ENCODE assay signal across 8 mouse cellular contexts in the genomic region with DNA sequence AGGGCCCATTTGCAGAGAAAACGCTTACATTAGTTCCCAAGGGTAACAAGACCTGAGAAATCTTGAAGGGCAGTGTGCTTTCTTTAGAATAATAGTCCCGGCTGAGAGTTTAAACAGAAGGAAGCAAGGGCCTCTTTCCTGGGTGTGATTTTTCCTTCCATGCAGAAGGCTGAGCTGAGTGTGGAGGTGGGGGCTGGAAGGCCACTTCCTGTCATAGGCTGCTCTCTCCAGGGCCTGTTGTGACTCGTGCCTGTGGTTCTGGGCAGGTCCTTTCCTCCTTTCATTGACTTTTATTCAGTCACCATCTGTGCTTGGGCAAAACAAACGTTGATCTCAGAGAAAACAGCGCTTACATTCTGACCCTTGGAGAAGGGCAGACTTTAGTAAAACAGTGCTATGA. TPM values are rescaled to one million over a fixed set of nuclear protein-coding genes. Genes with fewer than 3 reads are reported as not detected.
DNase-seq lines count a peak whose midpoint lies in the region; ATAC-seq lines count a peak whose summit lies in the region.

No protein-coding gene starts in this region.

- peaks cover 33% of the 10 kb centered on the region for H3K27me3 ChIP-seq in forebrain, embryonic 10.5 days (ENCODE audit: poor library complexity, severe bottlenecking)
- peaks cover 20% of the 10 kb centered on the region for H3K27me3 ChIP-seq in forebrain, embryonic 12.5 days
- peaks cover 8% of the 10 kb centered on the region; the same call in 1 of the 2 replicates for H3K27me3 ChIP-seq in midbrain, embryonic 13.5 days

- DNase-seq in forebrain, embryonic 10.5 days (ENCODE audit: extremely low spot score, low spot score): no peak
- DNase-seq in adrenal gland, postnatal 10 days: peak; percentile 5
- DNase-seq in heart, postnatal 25 days (ENCODE audit: low spot score): peak; percentile 34
- peak; percentile 34 to 45 for DNase-seq in kidney, postnatal 36 days
- DNase-seq in right cerebral cortex, postnatal 4 days: no peak
- DNase-seq in retina, embryonic 14.5 days (ENCODE audit: low spot score): no peak

- WGBS in forebrain, embryonic 10.5 days: 55% methylated on average over 5 of the region's 5 CpGs
- WGBS in forebrain, embryonic 12.5 days: 62% methylated on average over 5 of the region's 5 CpGs
- WGBS in midbrain, embryonic 13.5 days: 43% methylated on average over 5 of the region's 5 CpGs

- intact Hi-C loops in heart, postnatal 25 days (cut with DNase I): loop anchor here (1.0 to 5.0 kb wide), 2 partner anchors 25 to 55 kb away; no protein-coding TSS in a partner anchor

- no peaks in the 10 kb centered on the region for H3K9me3 ChIP-seq in forebrain, embryonic 10.5 days
- no peaks in the 10 kb centered on the region for H3K9me3 ChIP-seq in forebrain, embryonic 12.5 days
- H3K9me3 ChIP-seq in midbrain, embryonic 13.5 days: no peaks in the 10 kb centered on the region

- peak overlapping the region; percentile 67; the same call in 1 of the 2 replicates for H3K4me3 ChIP-seq in forebrain, embryonic 10.5 days
- H3K4me3 ChIP-seq in forebrain, embryonic 12.5 days (replicated peaks): no peak overlapping the region
- no peak overlapping the region for H3K4me3 ChIP-seq in midbrain, embryonic 13.5 days (replicated peaks)

- H3K9ac ChIP-seq in forebrain, embryonic 12.5 days: no peak overlapping the region
- H3K9ac ChIP-seq in midbrain, embryonic 13.5 days (replicated peaks): no peak overlapping the region

- ATAC-seq in forebrain, embryonic 12.5 days (ENCODE audit: low FRiP score): no peak
- no peak for ATAC-seq in midbrain, embryonic 13.5 days

- H3K4me2 ChIP-seq in forebrain, embryonic 12.5 days: no peak overlapping the region; the same call in 1 of the 2 replicates
- H3K4me2 ChIP-seq in midbrain, embryonic 13.5 days (replicated peaks): peak overlapping the region; percentile 90

- no peaks in the 10 kb centered on the region for H3K36me3 ChIP-seq in forebrain, embryonic 10.5 days (replicated peaks)
- no peaks in the 10 kb centered on the region for H3K36me3 ChIP-seq in forebrain, embryonic 12.5 days (replicated peaks)
- H3K36me3 ChIP-seq in midbrain, embryonic 13.5 days: no peaks in the 10 kb centered on the region

- H3K4me1 ChIP-seq in forebrain, embryonic 10.5 days: peaks cover 22% of the 10 kb centered on the region
- peaks cover 12% of the 10 kb centered on the region for H3K4me1 ChIP-seq in forebrain, embryonic 12.5 days
- H3K4me1 ChIP-seq in midbrain, embryonic 13.5 days (replicated peaks): peaks cover 9% of the 10 kb centered on the region; the same call in 1 of the 2 replicates

- no peak overlapping the region for H3K27ac ChIP-seq in forebrain, embryonic 10.5 days
- no peak overlapping the region for H3K27ac ChIP-seq in forebrain, embryonic 12.5 days
- no peak overlapping the region for H3K27ac ChIP-seq in midbrain, embryonic 13.5 days

RNA-seq across cellular contexts. Expression of a gene that starts 1.2 kb away (rescaled TPM):
- 4.4 and 4.8 TPM in 2 replicates for polyA plus RNA-seq in forebrain, embryonic 10.5 days (2016; fragmentation: Nextera tagmentation; extraction: Ambion mirVana)
- polyA plus RNA-seq in forebrain, embryonic 12.5 days (2016; fragmentation: Nextera tagmentation; extraction: Ambion mirVana): 5.9 and 6.2 TPM in 2 replicates
- 10 to 100 TPM; 53.3 to 63.3 TPM for total RNA-seq in adrenal gland, postnatal 10 days (2021)
- 10 to 100 TPM; 51.1 to 56.1 TPM for total RNA-seq in heart, postnatal 25 days (2021)
- 6.0 and 6.2 TPM in 2 replicates for polyA plus RNA-seq in midbrain, embryonic 13.5 days (2015; fragmentation: Nextera tagmentation; extraction: Ambion mirVana)

RNA-seq across cellular contexts. Expression of a gene that starts 24.0 kb away (rescaled TPM):
- 4.7 and 5.6 TPM in 2 replicates for polyA plus RNA-seq in forebrain, embryonic 10.5 days (2016; fragmentation: Nextera tagmentation; extraction: Ambion mirVana)
- polyA plus RNA-seq in forebrain, embryonic 12.5 days (2016; fragmentation: Nextera tagmentation; extraction: Ambion mirVana): 10.6 and 13.5 TPM in 2 replicates
- 100 to 1,000 TPM; 503 to 507 TPM for total RNA-seq in adrenal gland, postnatal 10 days (2021)
- total RNA-seq in heart, postnatal 25 days (2021): 100 to 1,000 TPM; 242 to 304 TPM
- 9.6 and 11.7 TPM in 2 replicates for polyA plus RNA-seq in midbrain, embryonic 13.5 days (2015; fragmentation: Nextera tagmentation; extraction: Ambion mirVana)

Comparison
In these comparisons a context has a peak if more than half of its experiments do, and no peak if none do; other contexts are left out.
1. DNase-seq: peak in adrenal gland, postnatal 10 days (single experiment), heart, postnatal 25 days (single experiment) and kidney, postnatal 36 days (2 of 2); none in forebrain, embryonic 10.5 days (single experiment), right cerebral cortex, postnatal 4 days (single experiment) and retina, embryonic 14.5 days (single experiment).